Mouse (Mus musculus): ENCODE results near the gene Acp1.

The Acp1 gene

GRCm38 (mm10) chr12:30864347-30864746 lies 47.0 kb downstream of the Acp1 start:
- no peak for DNase-seq (ENCODE audit: low spot score)

GRCm38 (mm10) chr12:30856172-30856571 lies 55.2 kb downstream of the Acp1 start:
- no peak for DNase-seq (ENCODE audit: low spot score)

GRCm38 (mm10) chr12:30855442-30856159 lies 55.8 kb downstream of the Acp1 start:
- DNase-seq (ENCODE audit: low spot score), result no peak

GRCm38 (mm10) chr12:30851871-30852270 lies 59.5 kb downstream of the Acp1 start:
- DNase-seq (ENCODE audit: low spot score), result no peak

- no peak for DNase-seq (ENCODE audit: low spot score)
Measured at GRCm38 (mm10) chr12:30850902-30851301, 60.5 kb downstream of the Acp1 start.

GRCm38 (mm10) chr12:30848521-30848920 lies 62.9 kb downstream of the Acp1 start:
- DNase-seq (ENCODE audit: low spot score), result no peak
